9 mouse cellular contexts compared by ENCODE assay signal in the genomic region with DNA sequence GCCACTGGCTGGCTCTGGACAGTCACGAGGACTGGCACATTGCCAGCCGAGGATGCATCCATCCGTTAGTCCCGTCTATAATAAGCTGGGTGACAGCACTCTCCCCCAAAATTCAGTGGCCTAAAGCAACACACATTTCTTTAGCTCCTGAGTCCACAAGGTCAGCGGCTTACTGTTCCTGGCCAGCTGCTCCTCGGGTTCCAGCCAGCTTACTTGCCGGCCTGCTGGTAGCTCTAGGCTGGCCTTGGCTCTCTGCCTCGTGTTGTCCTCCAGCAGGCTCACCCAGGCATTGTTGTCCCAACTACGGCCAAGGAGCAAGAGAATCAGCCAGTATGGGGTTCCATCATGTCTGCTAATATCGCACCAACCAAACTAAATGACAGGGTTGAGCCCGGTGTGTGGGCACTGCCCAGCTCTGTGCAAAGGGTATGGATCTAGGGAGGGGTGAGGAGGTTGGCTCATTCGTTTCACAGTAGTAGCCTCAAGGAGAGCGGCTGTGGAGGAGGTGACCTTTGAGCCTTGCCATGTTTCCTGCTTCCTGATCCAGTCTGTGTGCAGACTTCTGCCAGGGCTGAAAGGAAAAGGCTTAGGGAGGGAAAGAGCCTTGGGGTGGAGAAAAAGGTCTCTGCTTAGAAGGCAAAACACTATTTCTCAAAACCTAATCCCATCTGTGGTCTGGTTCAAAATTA.
DNase-seq lines count a peak whose midpoint lies in the region; ATAC-seq and TF ChIP-seq lines count a peak whose summit lies in the region.
"Had no signal": no experiment of that assay in that cellular context is flagged by ENCODE, and none has a peak within 500 bp of the region (broad histone marks: within the 10 kb centered on the region; RNA-seq: fewer than 3 reads in every experiment).

No protein-coding gene starts in this region.

- H3K4me3 ChIP-seq in G1E (ENCODE audit: low read depth, low read length) = 0 out of 2 replicates have a peak overlapping the region, but pooled peaks have one; percentile 0
- no peak overlapping the region for H3K4me3 ChIP-seq in intestine, postnatal 0 days (ENCODE audit: low read depth, low read length)
- no peak overlapping the region for H3K4me3 ChIP-seq in forebrain, embryonic 16.5 days (replicated peaks; ENCODE audit: low read length)
- H3K4me3 ChIP-seq: liver, embryonic 13.5 days had no signal

- H3K27ac ChIP-seq in intestine, postnatal 0 days (ENCODE audit: low read depth, low read length) = no peak overlapping the region
- no peak overlapping the region for H3K27ac ChIP-seq in forebrain, embryonic 16.5 days (ENCODE audit: low read length)
- H3K27ac ChIP-seq: liver, embryonic 13.5 days had no signal

- no peaks in the 10 kb centered on the region for H3K27me3 ChIP-seq in G1E (ENCODE audit: insufficient read depth, low read length)
- H3K27me3 ChIP-seq in intestine, postnatal 0 days (replicated peaks; ENCODE audit: control insufficient read depth, insufficient read depth, low read length) = no peaks in the 10 kb centered on the region
- no peaks in the 10 kb centered on the region for H3K27me3 ChIP-seq in forebrain, embryonic 16.5 days (replicated peaks; ENCODE audit: control insufficient read depth, insufficient read depth, low read length)
- H3K27me3 ChIP-seq: liver, embryonic 13.5 days had no signal

- H3K9ac ChIP-seq in intestine, postnatal 0 days (ENCODE audit: low read depth, low read length) = no peak overlapping the region
- no peak overlapping the region for H3K9ac ChIP-seq in forebrain, embryonic 16.5 days (replicated peaks; ENCODE audit: low read depth, low read length)
- H3K9ac ChIP-seq: liver, embryonic 13.5 days had no signal

- no peaks in the 10 kb centered on the region for H3K4me1 ChIP-seq in G1E (ENCODE audit: insufficient read depth, low read depth, low read length)
- peaks cover 9% of the 10 kb centered on the region; the same call in 1 of the 2 replicates for H3K4me1 ChIP-seq in intestine, postnatal 0 days (replicated peaks; ENCODE audit: control insufficient read depth, insufficient read depth, low read length)
- H3K4me1 ChIP-seq in forebrain, embryonic 16.5 days (replicated peaks; ENCODE audit: control insufficient read depth, insufficient read depth, low read length) = peaks cover 4% of the 10 kb centered on the region; the same call in 1 of the 2 replicates
- H3K4me1 ChIP-seq: liver, embryonic 13.5 days had no signal

- peaks cover 94% of the 10 kb centered on the region for H3K9me3 ChIP-seq in G1E (replicated peaks)
- no peaks in the 10 kb centered on the region for H3K9me3 ChIP-seq in intestine, postnatal 0 days (ENCODE audit: control insufficient read depth)
- no peaks in the 10 kb centered on the region for H3K9me3 ChIP-seq in forebrain, embryonic 16.5 days (ENCODE audit: control insufficient read depth, low read length)
- H3K9me3 ChIP-seq: liver, embryonic 13.5 days had no signal

- H3K36me3 ChIP-seq in G1E (replicated peaks) = no peaks in the 10 kb centered on the region
- H3K36me3 ChIP-seq in intestine, postnatal 0 days (ENCODE audit: control insufficient read depth, insufficient read depth) = no peaks in the 10 kb centered on the region
- no peaks in the 10 kb centered on the region for H3K36me3 ChIP-seq in forebrain, embryonic 16.5 days (ENCODE audit: control insufficient read depth, insufficient read depth)
- H3K36me3 ChIP-seq: liver, embryonic 13.5 days had no signal

- DNase-seq in gastrocnemius, postnatal 14 days = peak; percentile 55
- DNase-seq in gastrocnemius, postnatal 25 days = no peak
- no peak for DNase-seq in G1E (ENCODE audit: low spot score)
- peak; percentile 87 for DNase-seq in cerebellum, adult 9-11 months
- peak; percentile 63 for DNase-seq in testis, postnatal 10 days (ENCODE audit: low spot score)
- no peak for DNase-seq in spleen, adult 12 weeks (ENCODE audit: low spot score)
- DNase-seq: liver, embryonic 13.5 days had no signal

- WGBS in intestine, postnatal 0 days = 57% methylated on average over 13 of the region's 13 CpGs
- WGBS in forebrain, embryonic 16.5 days = 59% methylated on average over 13 of the region's 13 CpGs

- ATAC-seq in G1E (ENCODE audit: extremely low read depth, insufficient number of reproducible peaks, low FRiP score, poor library complexity, severe bottlenecking) = no peak
- ATAC-seq in intestine, postnatal 0 days = peak; percentile 85
- no peak for ATAC-seq in forebrain, embryonic 16.5 days

- 0 out of 2 replicates have a peak overlapping the region, but pooled peaks have one; percentile 9 for H3K4me2 ChIP-seq in intestine, postnatal 0 days (replicated peaks; ENCODE audit: low read depth)
- no peak overlapping the region for H3K4me2 ChIP-seq in forebrain, embryonic 16.5 days (ENCODE audit: low read length)
- H3K4me2 ChIP-seq: liver, embryonic 13.5 days had no signal

- TF ChIP-seq CTCF in G1E (IDR thresholded peaks at IDR 0.05; ENCODE audit: low read depth, low read length) = no peak
- no peak for TF ChIP-seq CTCF in intestine, postnatal 0 days (IDR thresholded peaks at IDR 0.05; ENCODE audit: low read depth)

- intact Hi-C loops in gastrocnemius, postnatal 14 days (cut with DNase I; ENCODE audit: low total_unique reads) = no loop called here

Comparison
In these comparisons a context has a peak if more than half of its experiments do, and no peak if none do; other contexts are left out.
1. DNase-seq: peak in gastrocnemius, postnatal 14 days (single experiment), cerebellum, adult 9-11 months (single experiment) and testis, postnatal 10 days (single experiment); none in gastrocnemius, postnatal 25 days (single experiment), G1E (single experiment) and spleen, adult 12 weeks (single experiment).